Mouse (Mus musculus) myocyte (in vitro differentiated cells): Measurements from ENCODE around the gene Gatad2a.

ENCODE experiments used
- CEBPB ChIP-seq: IDR thresholded peaks from 2 replicates; pipeline ENCODE4 v1.6.1; 2011; ENCODE audit warnings: mild to moderate bottlenecking, moderate library complexity; ENCODE audit not compliant: poor library complexity, insufficient read depth, severe bottlenecking
- E2F4 ChIP-seq: IDR thresholded peaks from one replicate; pipeline ENCODE4 v1.6.1; 2011; ENCODE audit warnings: mild to moderate bottlenecking, control low read depth, moderate library complexity; ENCODE audit not compliant: insufficient read depth
- MAX ChIP-seq: IDR thresholded peaks from one replicate; pipeline ENCODE4 v1.6.1; 2011; ENCODE audit warnings: low read depth, mild to moderate bottlenecking, control low read depth
- POLR2A ChIP-seq: IDR thresholded peaks from one replicate; pipeline ENCODE4 v1.6.1; 2011; ENCODE audit warnings: low read depth, mild to moderate bottlenecking, control low read depth, moderate library complexity; ENCODE audit not compliant: insufficient read length
- POLR2AphosphoS2 ChIP-seq: IDR thresholded peaks from one replicate; pipeline ENCODE4 v1.6.1; 2011; ENCODE audit warnings: low read depth, control low read depth; ENCODE audit not compliant: insufficient read length
- REST ChIP-seq: IDR thresholded peaks from one replicate; pipeline ENCODE4 v1.6.1; 2011; ENCODE audit warnings: mild to moderate bottlenecking, control low read depth, moderate library complexity; ENCODE audit not compliant: insufficient read depth, insufficient read length
- SRF ChIP-seq: IDR thresholded peaks from one replicate; pipeline ENCODE4 v1.6.1; 2011; ENCODE audit warnings: low read depth; ENCODE audit not compliant: control insufficient read depth, insufficient read length
- TCF3 ChIP-seq: IDR thresholded peaks from one replicate; pipeline ENCODE4 v1.6.1; 2011; ENCODE audit warnings: low read depth, control low read depth; ENCODE audit not compliant: insufficient read length
- USF1 ChIP-seq: IDR thresholded peaks from one replicate; pipeline ENCODE4 v1.6.1; 2011; ENCODE audit warnings: low read depth, mild to moderate bottlenecking, control low read depth, moderate library complexity

- no peak for TF ChIP-seq POLR2AphosphoS2
- no peak for TF ChIP-seq REST
- TF ChIP-seq MAX: no peak
- TF ChIP-seq TCF3: no peak
- no peak for TF ChIP-seq POLR2A
- no peak for TF ChIP-seq CEBPB
- TF ChIP-seq USF1: no peak
- TF ChIP-seq E2F4: no peak
- TF ChIP-seq SRF: no peak
Observed at GRCm38 (mm10) chr8:69877396-69877795, 118.8 kb downstream of the Gatad2a start.
